ENCODE assay signal across 13 mouse cellular contexts in genomic region chr6:90620791-90621583, GRCm38 (mm10). TPM values are rescaled to one million over a fixed set of nuclear protein-coding genes. Genes with fewer than 3 reads are reported as not detected.
DNase-seq lines count a peak whose midpoint lies in the region; ATAC-seq lines count a peak whose summit lies in the region.
"Had no signal": no experiment of that assay in that cellular context is flagged by ENCODE, and none has a peak within 500 bp of the region (broad histone marks: within the 10 kb centered on the region; RNA-seq: fewer than 3 reads in every experiment).

No protein-coding gene starts in this region.

- H3K4me1 ChIP-seq in heart, embryonic 10.5 days: peaks cover 91% of the 10 kb centered on the region
- H3K4me1 ChIP-seq in midbrain, embryonic 10.5 days: peaks cover 36% of the 10 kb centered on the region
- H3K4me1 ChIP-seq in midbrain, embryonic 16.5 days (ENCODE audit: control insufficient read depth, insufficient read depth, low read length): no peaks in the 10 kb centered on the region
- H3K4me1 ChIP-seq in kidney, embryonic 16.5 days (ENCODE audit: insufficient read depth, low read length): peaks cover 49% of the 10 kb centered on the region
- H3K4me1 ChIP-seq in liver, embryonic 15.5 days (replicated peaks): peaks cover 99% of the 10 kb centered on the region
- H3K4me1 ChIP-seq: neural tube, embryonic 15.5 days had no signal

- no peak overlapping the region for H3K9ac ChIP-seq in midbrain, embryonic 16.5 days (ENCODE audit: low read depth, low read length)
- H3K9ac ChIP-seq in kidney, embryonic 16.5 days (replicated peaks; ENCODE audit: low read length): no peak overlapping the region
- peak overlapping the region; percentile 78 for H3K9ac ChIP-seq in liver, embryonic 15.5 days
- H3K9ac ChIP-seq: neural tube, embryonic 15.5 days had no signal

- no peak for ATAC-seq in midbrain, embryonic 16.5 days
- peak; percentile 80 for ATAC-seq in kidney, embryonic 16.5 days (ENCODE audit: low FRiP score, low TSS enrichment)
- no peak for ATAC-seq in liver, embryonic 15.5 days (ENCODE audit: insufficient read depth)
- ATAC-seq: intestine, embryonic 16.5 days had no signal

- 0 out of 2 replicates have a peak, but pooled peaks cover 8% of the 10 kb centered on the region for H3K36me3 ChIP-seq in heart, embryonic 10.5 days
- H3K36me3 ChIP-seq in midbrain, embryonic 10.5 days: no peaks in the 10 kb centered on the region
- no peaks in the 10 kb centered on the region for H3K36me3 ChIP-seq in midbrain, embryonic 16.5 days (ENCODE audit: control insufficient read depth, insufficient read depth, low read length)
- no peaks in the 10 kb centered on the region for H3K36me3 ChIP-seq in kidney, embryonic 16.5 days (ENCODE audit: insufficient read depth, low read length)
- peaks cover 14% of the 10 kb centered on the region for H3K36me3 ChIP-seq in liver, embryonic 15.5 days (replicated peaks)
- H3K36me3 ChIP-seq: neural tube, embryonic 15.5 days had no signal

- no peak for DNase-seq in heart, embryonic 10.5 days (ENCODE audit: low spot score)
- no peak for DNase-seq in heart, adult 9 months (ENCODE audit: low spot score in 2 of 2)
- DNase-seq in midbrain, embryonic 10.5 days (ENCODE audit: low spot score): no peak
- DNase-seq in left cerebral cortex, adult 18-20 months (ENCODE audit: low spot score in 2 of 2): no peak
- DNase-seq in urinary bladder, adult 18-20 months (ENCODE audit: low spot score in 2 of 2): no peak
- DNase-seq: cerebellum, adult 9-11 months; right cerebral cortex, postnatal 4 days had no signal

- H3K27ac ChIP-seq in heart, embryonic 10.5 days: peak overlapping the region; percentile 86
- H3K27ac ChIP-seq in midbrain, embryonic 10.5 days (replicated peaks): peak overlapping the region; percentile 46
- H3K27ac ChIP-seq in midbrain, embryonic 16.5 days (ENCODE audit: low read length): no peak overlapping the region
- peak overlapping the region; percentile 67 for H3K27ac ChIP-seq in kidney, embryonic 16.5 days (ENCODE audit: low read length)
- H3K27ac ChIP-seq in liver, embryonic 15.5 days (replicated peaks): peak overlapping the region; percentile 97
- H3K27ac ChIP-seq: macrophage; neural tube, embryonic 15.5 days had no signal

- H3K9me3 ChIP-seq in heart, embryonic 10.5 days: no peaks in the 10 kb centered on the region
- H3K9me3 ChIP-seq in midbrain, embryonic 10.5 days (replicated peaks): no peaks in the 10 kb centered on the region
- no peaks in the 10 kb centered on the region for H3K9me3 ChIP-seq in midbrain, embryonic 16.5 days (replicated peaks; ENCODE audit: control insufficient read depth, low read length, poor library complexity, severe bottlenecking)
- no peaks in the 10 kb centered on the region for H3K9me3 ChIP-seq in kidney, embryonic 16.5 days (ENCODE audit: low read length)
- H3K9me3 ChIP-seq in liver, embryonic 15.5 days (replicated peaks): no peaks in the 10 kb centered on the region
- H3K9me3 ChIP-seq: neural tube, embryonic 15.5 days had no signal

- H3K27me3 ChIP-seq in heart, embryonic 10.5 days (ENCODE audit: insufficient read depth, poor library complexity, severe bottlenecking): no peaks in the 10 kb centered on the region
- H3K27me3 ChIP-seq in midbrain, embryonic 10.5 days (ENCODE audit: low read depth, poor library complexity, severe bottlenecking): no peaks in the 10 kb centered on the region
- no peaks in the 10 kb centered on the region for H3K27me3 ChIP-seq in midbrain, embryonic 16.5 days (ENCODE audit: control insufficient read depth, insufficient read depth, low read depth, low read length)
- no peaks in the 10 kb centered on the region for H3K27me3 ChIP-seq in kidney, embryonic 16.5 days (ENCODE audit: insufficient read depth, low read length)
- no peaks in the 10 kb centered on the region for H3K27me3 ChIP-seq in liver, embryonic 15.5 days
- H3K27me3 ChIP-seq: neural tube, embryonic 15.5 days had no signal

- H3K4me3 ChIP-seq in heart, embryonic 10.5 days: no peak overlapping the region
- no peak overlapping the region for H3K4me3 ChIP-seq in midbrain, embryonic 10.5 days
- no peak overlapping the region for H3K4me3 ChIP-seq in midbrain, embryonic 16.5 days (ENCODE audit: low read depth, low read length)
- H3K4me3 ChIP-seq in kidney, embryonic 16.5 days (ENCODE audit: low read length): no peak overlapping the region
- peak overlapping the region; percentile 61 for H3K4me3 ChIP-seq in liver, embryonic 15.5 days (replicated peaks)
- H3K4me3 ChIP-seq: neural tube, embryonic 15.5 days had no signal

- H3K4me2 ChIP-seq in midbrain, embryonic 16.5 days (ENCODE audit: low read length): no peak overlapping the region
- no peak overlapping the region for H3K4me2 ChIP-seq in kidney, embryonic 16.5 days (replicated peaks; ENCODE audit: low read depth, low read length)
- H3K4me2 ChIP-seq in liver, embryonic 15.5 days: peak overlapping the region; percentile 73
- H3K4me2 ChIP-seq: neural tube, embryonic 15.5 days had no signal

- WGBS in heart, embryonic 10.5 days: 60% methylated on average over 9 of the region's 9 CpGs
- 44% methylated on average over 9 of the region's 9 CpGs for WGBS in midbrain, embryonic 10.5 days
- 40% methylated on average over 9 of the region's 9 CpGs for WGBS in midbrain, embryonic 16.5 days
- 30% methylated on average over 9 of the region's 9 CpGs for WGBS in kidney, embryonic 16.5 days
- WGBS in liver, embryonic 15.5 days (ENCODE audit: insufficient replicate concordance): 45% methylated on average over 9 of the region's 9 CpGs

RNA-seq across cellular contexts. Expression of gene Slc41a3, which starts 16.5 kb away (rescaled TPM):
- 8.2 and 9.4 TPM in 2 replicates for polyA plus RNA-seq in heart, embryonic 10.5 days (2016; fragmentation: Nextera tagmentation; extraction: Ambion mirVana)
- polyA plus RNA-seq in midbrain, embryonic 10.5 days (2016; fragmentation: Nextera tagmentation; extraction: Ambion mirVana): 2.2 and 3.5 TPM in 2 replicates
- 5.8 and 8.1 TPM in 2 replicates for polyA plus RNA-seq in midbrain, embryonic 16.5 days (2015; fragmentation: Nextera tagmentation; extraction: Ambion mirVana)
- polyA plus RNA-seq in kidney, embryonic 16.5 days (2015; fragmentation: Nextera tagmentation; extraction: Ambion mirVana): 6.7 and 7.2 TPM in 2 replicates
- polyA plus RNA-seq in liver, embryonic 15.5 days (2015; fragmentation: Nextera tagmentation; extraction: Ambion mirVana): 41.3 and 46.3 TPM in 2 replicates
- 1 to 10 TPM; 4.4 to 5.0 TPM for total RNA-seq in left cerebral cortex, adult 18-20 months (2021)
